Mouse (Mus musculus) bone marrow macrophage, adult 2 months (primary cell): ENCODE results near the gene Trmt2a. TPM values are rescaled to one million over a fixed set of nuclear protein-coding genes. Genes with fewer than 3 reads are reported as not detected.

Experiments used
- H3K27ac ChIP-seq: 2 replicates; pipeline ENCODE4 v1.5.1; 2012; ENCODE audit warnings: low read depth, low read length; ENCODE audit not compliant: insufficient read depth
- H3K4me1 ChIP-seq: 2 replicates; pipeline ENCODE4 v1.6.1; 2012; ENCODE audit warnings: low read length; ENCODE audit not compliant: control insufficient read depth, insufficient read depth
- H3K4me3 ChIP-seq: 2 replicates; pipeline ENCODE4 v1.5.1; 2012; ENCODE audit warnings: mild to moderate bottlenecking, low read length, moderate library complexity; ENCODE audit not compliant: insufficient read depth
- CTCF ChIP-seq: IDR thresholded peaks from 2 replicates; pipeline ENCODE4 v1.5.1; 2012; ENCODE audit warnings: low read depth, mild to moderate bottlenecking, low read length, moderate library complexity
- POLR2A ChIP-seq: IDR thresholded peaks from 2 replicates; pipeline ENCODE4 v1.6.1; 2012; ENCODE audit warnings: mild to moderate bottlenecking, low read depth, low read length, borderline replicate concordance
- polyA plus RNA-seq: library from polyadenylated mRNA; stranded (reverse); fragments of >200 nt; gene quantifications from 2 replicates; pipeline ENCODE4 v1.2.4, GENCODE M21; 2012; ENCODE audit not compliant: missing spikeins, insufficient read depth, insufficient read length

Trmt2a gene
- polyA plus RNA-seq, 1 experiment, result 64.9 TPM

- Histone ChIP-seq H3K4me1 (peaks cover 21% of the 10 kb centered on the region), H3K27ac (peak overlapping the region; percentile 55), H3K4me3 (peak overlapping the region; percentile 99)
- TF ChIP-seq CTCF (no peak), POLR2A (no peak)
Observed at GRCm38 (mm10) chr16:18247521-18248399, 719 bp upstream of the Trmt2a start.

- peak overlapping the region; percentile 89 for H3K4me3 ChIP-seq
- H3K4me1 ChIP-seq, result peaks cover 21% of the 10 kb centered on the region
- TF ChIP-seq POLR2A (0 out of 2 replicates have a peak, but pooled peaks have one; percentile 29), CTCF (no peak)
- peak overlapping the region; percentile 88 for H3K27ac ChIP-seq
Observed at GRCm38 (mm10) chr16:18249364-18249967, 987 bp downstream of the Trmt2a start.

GRCm38 (mm10) chr16:18250231-18250630, 1.8 kb downstream of the Trmt2a start:
- TF ChIP-seq POLR2A (no peak), CTCF (no peak)
- Histone ChIP-seq H3K4me3 (peak overlapping the region; percentile 89), H3K27ac (no peak overlapping the region), H3K4me1 (peaks cover 21% of the 10 kb centered on the region)

GRCm38 (mm10) chr16:18250828-18251790, 2.6 kb downstream of the Trmt2a start:
- Histone ChIP-seq H3K27ac (no peak overlapping the region), H3K4me3 (peak overlapping the region; percentile 26), H3K4me1 (peaks cover 21% of the 10 kb centered on the region)

GRCm38 (mm10) chr16:18252736-18253135, 4.3 kb downstream of the Trmt2a start:
- Histone ChIP-seq H3K4me1 (peaks cover 12% of the 10 kb centered on the region), H3K4me3 (no peak overlapping the region), H3K27ac (no peak overlapping the region)
- TF ChIP-seq POLR2A (no peak), CTCF (no peak)

More at GRCm38 (mm10) chr16:18250828-18251790, 2.6 kb downstream of the Trmt2a start:
- TF ChIP-seq CTCF (no peak), POLR2A (no peak)

- TF ChIP-seq CTCF (no peak), POLR2A (no peak)
Observed at GRCm38 (mm10) chr16:18253866-18254265, 5.4 kb downstream of the Trmt2a start.

GRCm38 (mm10) chr16:18258221-18258620, 9.7 kb downstream of the Trmt2a start, which contains the start of gene Gm49776:
Gene Gm49776, minus strand, starts transcription at chr16:18258321.
- TF ChIP-seq CTCF, result no peak
- TF ChIP-seq POLR2A, result no peak
- Histone ChIP-seq H3K4me1 (no peaks in the 10 kb centered on the region), H3K27ac (no peak within 1 kb of the TSS), H3K4me3 (no peak within 1 kb of the TSS)

More at GRCm38 (mm10) chr16:18253866-18254265, 5.4 kb downstream of the Trmt2a start:
- Histone ChIP-seq H3K27ac (no peak overlapping the region), H3K4me1 (peaks cover 12% of the 10 kb centered on the region), H3K4me3 (no peak overlapping the region)

GRCm38 (mm10) chr16:18265024-18265423, 16.5 kb downstream of the Trmt2a start:
- no peak for TF ChIP-seq POLR2A
- no peak for TF ChIP-seq CTCF
- Histone ChIP-seq H3K4me3 (no peak overlapping the region), H3K27ac (no peak overlapping the region), H3K4me1 (no peaks in the 10 kb centered on the region)

- no peak for TF ChIP-seq CTCF
- TF ChIP-seq POLR2A, result no peak
- Histone ChIP-seq H3K27ac (no peak overlapping the region), H3K4me3 (no peak overlapping the region), H3K4me1 (no peaks in the 10 kb centered on the region)
Observed at GRCm38 (mm10) chr16:18268182-18268581, 19.7 kb downstream of the Trmt2a start.

- Histone ChIP-seq H3K27ac (no peak overlapping the region), H3K4me1 (no peaks in the 10 kb centered on the region), H3K4me3 (no peak overlapping the region)
- TF ChIP-seq CTCF (no peak), POLR2A (no peak)
Observed at GRCm38 (mm10) chr16:18275166-18275565, 26.7 kb downstream of the Trmt2a start.
